Mouse (Mus musculus): Measurements from ENCODE around the gene Ptprn2.

DNA sequence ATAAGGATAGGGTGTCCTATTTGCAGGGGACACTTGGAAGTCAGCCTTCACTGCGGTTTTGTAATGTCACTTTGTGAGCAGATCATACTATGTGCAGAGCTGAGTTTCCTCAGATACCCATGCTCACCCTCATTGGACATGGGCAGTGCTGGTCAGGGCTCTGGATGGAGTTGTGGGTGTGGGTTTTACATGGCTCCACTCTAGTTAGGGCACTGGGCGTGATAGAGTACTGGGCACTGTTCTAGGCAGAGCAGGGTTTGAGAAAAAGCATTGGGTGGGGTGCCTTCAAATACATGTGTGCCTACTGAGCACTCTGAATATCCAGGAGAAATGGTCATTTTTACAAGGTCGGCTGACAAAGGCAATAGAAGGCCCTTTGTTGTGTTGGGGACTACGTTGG is 175.5 kb downstream of the Ptprn2 start:
- TF ChIP-seq USF1 (IDR thresholded peaks at IDR 0.05; ENCODE audit: low read depth) (no peak), TCF3 (IDR thresholded peaks at IDR 0.05; ENCODE audit: insufficient read length, low read depth) (no peak), POLR2A (IDR thresholded peaks at IDR 0.05; ENCODE audit: insufficient read length, low read depth) (no peak), CEBPB (IDR thresholded peaks at IDR 0.05; ENCODE audit: insufficient read depth, poor library complexity, severe bottlenecking) (no peak), MAX (IDR thresholded peaks at IDR 0.05; ENCODE audit: low read depth) (no peak)
